Mouse (Mus musculus): ENCODE data around the gene Ubqln2. TPM values are rescaled to one million over a fixed set of nuclear protein-coding genes. Genes with fewer than 3 reads are reported as not detected.

Ubqln2 gene
- polyA plus RNA-seq (2015; fragmentation: Nextera tagmentation; extraction: Ambion mirVana), result 45.3 and 48.5 TPM in 2 replicates

- ATAC-seq, result peak; percentile 93
- 16% methylated on average over 32 of the region's 76 CpGs for whole genome bisulfite sequencing
- Histone ChIP-seq H3K27me3 (no peaks in the 10 kb centered on the region), H3K27ac (peak within 1 kb of the TSS; percentile 97), H3K9me3 (replicated peaks) (no peaks in the 10 kb centered on the region), H3K4me1 (peaks cover 2% of the 10 kb centered on the region; the same call in 1 of the 2 replicates), H3K36me3 (ENCODE audit: poor library complexity, severe bottlenecking) (peaks cover 6% of the 10 kb centered on the region; the same call in 1 of the 2 replicates), H3K4me2 (peak within 1 kb of the TSS; percentile 73), H3K9ac (peak within 1 kb of the TSS; percentile 91), H3K4me3 (peak within 1 kb of the TSS; percentile 70)
Observed at GRCm38 (mm10) chrX:153497688-153498516, at the start of gene Ubqln2. Gene Ubqln2, plus strand, starts transcription at chrX:153498227.

GRCm38 (mm10) chrX:153451946-153452345, 46.1 kb upstream of the Ubqln2 start:
- no peak for ATAC-seq

GRCm38 (mm10) chrX:153476760-153477248, 21.2 kb upstream of the Ubqln2 start:
- no peaks in the 10 kb centered on the region for H3K36me3 ChIP-seq (ENCODE audit: poor library complexity, severe bottlenecking)
- no peaks in the 10 kb centered on the region for H3K4me1 ChIP-seq
- WGBS, result 30% methylated on average over 8 of the region's 8 CpGs
- H3K9ac ChIP-seq, result no peak overlapping the region
- peak; percentile 86; the same call in 1 of the 2 replicates for ATAC-seq
- no peaks in the 10 kb centered on the region for H3K9me3 ChIP-seq (replicated peaks)
- H3K27ac ChIP-seq, result peak overlapping the region; percentile 66
- peak overlapping the region; percentile 29 for H3K4me2 ChIP-seq
- no peak overlapping the region for H3K4me3 ChIP-seq
- H3K27me3 ChIP-seq, result no peaks in the 10 kb centered on the region

More at GRCm38 (mm10) chrX:153451946-153452345, 46.1 kb upstream of the Ubqln2 start:
- Histone ChIP-seq H3K9ac (no peak overlapping the region), H3K4me1 (no peaks in the 10 kb centered on the region), H3K27me3 (no peaks in the 10 kb centered on the region), H3K36me3 (ENCODE audit: poor library complexity, severe bottlenecking) (no peaks in the 10 kb centered on the region), H3K4me2 (no peak overlapping the region), H3K4me3 (no peak overlapping the region), H3K27ac (no peak overlapping the region), H3K9me3 (replicated peaks) (no peaks in the 10 kb centered on the region)
- 72% methylated on average over 5 of the region's 5 CpGs for WGBS

- Histone ChIP-seq H3K9ac (no peak overlapping the region), H3K27me3 (no peaks in the 10 kb centered on the region), H3K4me1 (no peaks in the 10 kb centered on the region), H3K36me3 (ENCODE audit: poor library complexity, severe bottlenecking) (no peaks in the 10 kb centered on the region), H3K9me3 (replicated peaks) (no peaks in the 10 kb centered on the region), H3K4me3 (no peak overlapping the region), H3K4me2 (no peak overlapping the region), H3K27ac (no peak overlapping the region)
- WGBS, result 77% methylated on average over 3 of the region's 3 CpGs
- no peak for ATAC-seq
Observed at GRCm38 (mm10) chrX:153492326-153492725, 5.7 kb upstream of the Ubqln2 start.

- H3K36me3 ChIP-seq (ENCODE audit: poor library complexity, severe bottlenecking), result peaks cover 6% of the 10 kb centered on the region; the same call in 1 of the 2 replicates
- H3K27me3 ChIP-seq, result no peaks in the 10 kb centered on the region
- peak; percentile 25 for ATAC-seq
- peak overlapping the region; percentile 91 for H3K9ac ChIP-seq
- peak overlapping the region; percentile 97 for H3K27ac ChIP-seq
- H3K4me1 ChIP-seq, result peaks cover 5% of the 10 kb centered on the region; the same call in 1 of the 2 replicates
- peak overlapping the region; percentile 70 for H3K4me3 ChIP-seq
- whole genome bisulfite sequencing, result 38% methylated on average over 30 of the region's 30 CpGs
- peak overlapping the region; percentile 73 for H3K4me2 ChIP-seq
- no peaks in the 10 kb centered on the region for H3K9me3 ChIP-seq (replicated peaks)
Observed at GRCm38 (mm10) chrX:153498665-153499293, 752 bp downstream of the Ubqln2 start.

GRCm38 (mm10) chrX:153499294-153500046, 1.4 kb downstream of the Ubqln2 start:
- 21% methylated on average over 32 of the region's 32 CpGs for WGBS
- H3K4me2 ChIP-seq, result peak overlapping the region; percentile 73

DNA sequence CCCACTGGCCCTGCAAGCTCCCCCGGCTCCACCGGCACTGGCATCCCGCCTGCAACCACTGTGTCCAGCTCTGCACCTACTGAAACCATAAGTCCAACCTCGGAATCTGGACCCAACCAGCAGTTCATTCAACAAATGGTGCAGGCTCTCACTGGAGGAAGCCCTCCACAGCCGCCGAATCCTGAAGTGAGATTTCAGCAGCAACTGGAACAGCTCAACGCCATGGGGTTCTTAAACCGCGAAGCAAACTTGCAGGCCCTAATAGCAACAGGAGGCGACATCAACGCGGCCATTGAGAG, 2.0 kb downstream of the Ubqln2 start:
- H3K4me2 ChIP-seq, result peak overlapping the region; percentile 73
- peaks cover 6% of the 10 kb centered on the region; the same call in 1 of the 2 replicates for H3K36me3 ChIP-seq (ENCODE audit: poor library complexity, severe bottlenecking)
- H3K27me3 ChIP-seq, result no peaks in the 10 kb centered on the region
- 27% methylated on average over 12 of the region's 12 CpGs for WGBS
- peaks cover 5% of the 10 kb centered on the region; the same call in 1 of the 2 replicates for H3K4me1 ChIP-seq
- H3K4me3 ChIP-seq, result peak overlapping the region; percentile 70
- H3K9ac ChIP-seq, result peak overlapping the region; percentile 91
- H3K27ac ChIP-seq, result peak overlapping the region; percentile 97
- H3K9me3 ChIP-seq (replicated peaks), result no peaks in the 10 kb centered on the region
- no peak for ATAC-seq

More at GRCm38 (mm10) chrX:153499294-153500046, 1.4 kb downstream of the Ubqln2 start:
- Histone ChIP-seq H3K9ac (peak overlapping the region; percentile 91), H3K27ac (peak overlapping the region; percentile 97), H3K36me3 (ENCODE audit: poor library complexity, severe bottlenecking) (peaks cover 6% of the 10 kb centered on the region; the same call in 1 of the 2 replicates), H3K4me3 (peak overlapping the region; percentile 70), H3K4me1 (peaks cover 5% of the 10 kb centered on the region; the same call in 1 of the 2 replicates), H3K9me3 (replicated peaks) (no peaks in the 10 kb centered on the region), H3K27me3 (no peaks in the 10 kb centered on the region)
- no peak; the same call in 1 of the 2 replicates for ATAC-seq

- Histone ChIP-seq H3K27me3 (no peaks in the 10 kb centered on the region), H3K27ac (no peak overlapping the region), H3K4me3 (no peak overlapping the region), H3K9ac (no peak overlapping the region), H3K4me2 (no peak overlapping the region), H3K36me3 (ENCODE audit: poor library complexity, severe bottlenecking) (no peaks in the 10 kb centered on the region), H3K9me3 (replicated peaks) (no peaks in the 10 kb centered on the region), H3K4me1 (peaks cover 5% of the 10 kb centered on the region; the same call in 1 of the 2 replicates)
- no peak for ATAC-seq
- 45% methylated on average over 9 of the region's 9 CpGs for WGBS
Observed at GRCm38 (mm10) chrX:153505954-153506353, 7.9 kb downstream of the Ubqln2 start.

- H3K4me1 ChIP-seq, result no peaks in the 10 kb centered on the region
- whole genome bisulfite sequencing, result 94% methylated on average over 5 of the region's 5 CpGs
- H3K9ac ChIP-seq, result no peak overlapping the region
- no peak overlapping the region for H3K4me2 ChIP-seq
- no peaks in the 10 kb centered on the region for H3K27me3 ChIP-seq
- H3K36me3 ChIP-seq (ENCODE audit: poor library complexity, severe bottlenecking), result no peaks in the 10 kb centered on the region
- H3K9me3 ChIP-seq (replicated peaks), result no peaks in the 10 kb centered on the region
- H3K27ac ChIP-seq, result no peak overlapping the region
- ATAC-seq, result no peak
- H3K4me3 ChIP-seq, result no peak overlapping the region
Observed at GRCm38 (mm10) chrX:153515491-153515890, 17.5 kb downstream of the Ubqln2 start.

GRCm38 (mm10) chrX:153528399-153528798, 30.4 kb downstream of the Ubqln2 start:
- H3K4me3 ChIP-seq, result no peak overlapping the region
- no peaks in the 10 kb centered on the region for H3K9me3 ChIP-seq (replicated peaks)
- no peaks in the 10 kb centered on the region for H3K4me1 ChIP-seq
- H3K36me3 ChIP-seq (ENCODE audit: poor library complexity, severe bottlenecking), result no peaks in the 10 kb centered on the region
- H3K9ac ChIP-seq, result no peak overlapping the region
- H3K27me3 ChIP-seq, result no peaks in the 10 kb centered on the region
- no peak; the same call in 1 of the 2 replicates for ATAC-seq
- H3K27ac ChIP-seq, result no peak overlapping the region
- H3K4me2 ChIP-seq, result no peak overlapping the region
- 22% methylated on average over 2 of the region's 2 CpGs for WGBS

All from forebrain, embryonic 13.5 days (tissue).